Mouse (Mus musculus) embryonic facial prominence, embryonic 12.5 days (tissue): ENCODE results near the gene Fam83b. TPM values are rescaled to one million over a fixed set of nuclear protein-coding genes. Genes with fewer than 3 reads are reported as not detected.

Source experiments
- ATAC-seq: fragments of 200-750 bp; cut with Nextera tagmentation; 2 replicates; pipeline ENCODE4 v1.8.0; 2017; ENCODE audit not compliant: insufficient number of reproducible peaks, insufficient read depth, low FRiP score, low TSS enrichment
- H3K27ac ChIP-seq: fragments of 300-500 bp; sonication (generic); 2 replicates; pipeline ENCODE4 v1.5.1; 2016; ENCODE audit warnings: mild to moderate bottlenecking
- H3K27me3 ChIP-seq: fragments of 300-500 bp; sonication (generic); 2 replicates; pipeline ENCODE4 v1.6.1; 2016; ENCODE audit warnings: mild to moderate bottlenecking, moderate library complexity
- H3K36me3 ChIP-seq: fragments of 300-500 bp; sonication (generic); 2 replicates; pipeline ENCODE4 v1.6.1; 2016; ENCODE audit warnings: mild to moderate bottlenecking
- H3K4me1 ChIP-seq: fragments of 300-500 bp; sonication (generic); 2 replicates; pipeline ENCODE4 v1.6.1; 2016
- H3K4me2 ChIP-seq: fragments of 300-500 bp; sonication (generic); replicated peaks from 2 replicates; pipeline ENCODE4 v1.6.1; 2016; ENCODE audit warnings: mild to moderate bottlenecking, moderate library complexity
- H3K4me3 ChIP-seq: fragments of 300-500 bp; sonication (generic); 2 replicates; pipeline ENCODE4 v1.5.1; 2016; ENCODE audit warnings: mild to moderate bottlenecking
- H3K9ac ChIP-seq: fragments of 300-500 bp; sonication (generic); 2 replicates; pipeline ENCODE4 v1.6.1; 2016; ENCODE audit warnings: mild to moderate bottlenecking, moderate library complexity
- H3K9me3 ChIP-seq: fragments of 300-500 bp; sonication (generic); 2 replicates; pipeline ENCODE4 v1.6.1; 2016; ENCODE audit warnings: mild to moderate bottlenecking, moderate library complexity
- WGBS: fragments of 180-500 bp; shearing (Covaris S2); methylation state at CpG from one replicate; pipeline ENCODE4 v1.1.7; 2016; 5-methylcytosine and 5-hydroxymethylcytosine counted together
- polyA plus RNA-seq: library from polyadenylated mRNA; unstranded; fragments of >200 nt; fragmentation: Nextera tagmentation; extraction: Ambion mirVana; gene quantifications from 2 replicates; pipeline ENCODE4 v1.2.1, GENCODE M21; 2016

Fam83b gene
- polyA plus RNA-seq, 1 experiment from 2014 or later = 1.5 TPM

- no peaks in the 10 kb centered on the region for H3K36me3 ChIP-seq
- WGBS = 86% methylated on average over 2 of the region's 2 CpGs
- no peak overlapping the region for H3K4me2 ChIP-seq
- no peak overlapping the region for H3K27ac ChIP-seq
- H3K27me3 ChIP-seq = no peaks in the 10 kb centered on the region
- H3K4me1 ChIP-seq = no peaks in the 10 kb centered on the region
- H3K9me3 ChIP-seq = no peaks in the 10 kb centered on the region
- ATAC-seq = no peak
- H3K9ac ChIP-seq = no peak overlapping the region
- H3K4me3 ChIP-seq = no peak overlapping the region
Observed at GRCm38 (mm10) chr9:76559240-76559639, 7.7 kb downstream of the Fam83b start.

DNA sequence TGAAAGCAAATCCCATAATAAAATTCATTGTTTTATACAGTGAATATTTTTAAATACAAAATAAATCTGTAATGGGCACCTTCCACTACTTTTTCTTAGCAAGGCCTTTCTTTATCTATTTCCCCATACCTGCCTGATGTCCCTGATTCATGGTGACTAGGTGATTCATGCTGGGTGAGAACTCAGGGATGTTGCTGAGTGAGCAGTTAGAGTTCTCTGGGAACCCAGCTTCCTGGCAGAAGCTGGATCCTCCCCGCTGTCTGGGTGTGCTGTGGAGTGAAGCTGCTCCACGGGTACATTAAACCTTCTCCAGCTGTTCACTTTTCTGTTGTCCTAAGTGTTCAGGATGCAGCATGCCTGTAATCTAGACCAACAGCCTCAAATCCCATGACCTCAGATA, 13.2 kb downstream of the Fam83b start:
- H3K4me2 ChIP-seq = no peak overlapping the region
- ATAC-seq = no peak
- H3K4me3 ChIP-seq = no peak overlapping the region
- no peak overlapping the region for H3K9ac ChIP-seq
- H3K27me3 ChIP-seq = no peaks in the 10 kb centered on the region
- H3K9me3 ChIP-seq = no peaks in the 10 kb centered on the region
- H3K27ac ChIP-seq = no peak overlapping the region
- 42% methylated on average over 2 of the region's 2 CpGs for WGBS
- H3K36me3 ChIP-seq = no peaks in the 10 kb centered on the region
- H3K4me1 ChIP-seq = no peaks in the 10 kb centered on the region

DNA sequence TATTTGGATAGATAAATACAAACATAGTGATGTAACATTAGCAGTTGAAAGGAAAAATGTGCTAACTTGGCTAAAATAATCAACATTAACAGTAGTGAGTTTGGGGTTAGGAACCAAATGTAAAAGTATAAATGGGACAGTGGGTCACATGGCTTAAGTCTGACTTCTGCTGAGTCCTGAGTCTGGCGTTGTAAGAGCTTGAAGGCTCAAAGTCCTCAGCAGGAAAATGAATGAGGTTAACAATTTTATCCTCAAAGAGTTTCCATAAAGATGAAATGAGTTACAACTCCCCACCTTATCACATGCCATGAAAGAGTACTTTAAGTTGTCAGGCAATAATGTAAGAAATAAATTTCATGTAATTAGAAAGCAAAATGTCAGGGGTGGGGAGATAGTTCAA, 13.8 kb downstream of the Fam83b start:
- Histone ChIP-seq H3K4me2 (no peak overlapping the region), H3K27me3 (no peaks in the 10 kb centered on the region), H3K4me3 (no peak overlapping the region), H3K9me3 (no peaks in the 10 kb centered on the region), H3K27ac (no peak overlapping the region), H3K9ac (no peak overlapping the region), H3K4me1 (no peaks in the 10 kb centered on the region), H3K36me3 (no peaks in the 10 kb centered on the region)
- no peak for ATAC-seq
- 84% methylated on average over 1 of the region's 1 CpGs for WGBS

GRCm38 (mm10) chr9:76546714-76547113, 20.2 kb downstream of the Fam83b start:
- no peaks in the 10 kb centered on the region for H3K27me3 ChIP-seq
- no peaks in the 10 kb centered on the region for H3K4me1 ChIP-seq
- no peak overlapping the region for H3K27ac ChIP-seq
- no peaks in the 10 kb centered on the region for H3K9me3 ChIP-seq
- no peak overlapping the region for H3K4me3 ChIP-seq
- no peak for ATAC-seq
- WGBS = 43% methylated on average over 3 of the region's 3 CpGs
- no peak overlapping the region for H3K4me2 ChIP-seq
- no peak overlapping the region for H3K9ac ChIP-seq
- no peaks in the 10 kb centered on the region for H3K36me3 ChIP-seq

GRCm38 (mm10) chr9:76540684-76541083, 26.2 kb downstream of the Fam83b start:
- Histone ChIP-seq H3K4me3 (no peak overlapping the region), H3K9me3 (no peaks in the 10 kb centered on the region), H3K9ac (no peak overlapping the region), H3K27ac (no peak overlapping the region), H3K36me3 (no peaks in the 10 kb centered on the region), H3K27me3 (no peaks in the 10 kb centered on the region), H3K4me1 (no peaks in the 10 kb centered on the region), H3K4me2 (no peak overlapping the region)
- 78% methylated on average over 4 of the region's 4 CpGs for WGBS
- ATAC-seq = no peak

DNA sequence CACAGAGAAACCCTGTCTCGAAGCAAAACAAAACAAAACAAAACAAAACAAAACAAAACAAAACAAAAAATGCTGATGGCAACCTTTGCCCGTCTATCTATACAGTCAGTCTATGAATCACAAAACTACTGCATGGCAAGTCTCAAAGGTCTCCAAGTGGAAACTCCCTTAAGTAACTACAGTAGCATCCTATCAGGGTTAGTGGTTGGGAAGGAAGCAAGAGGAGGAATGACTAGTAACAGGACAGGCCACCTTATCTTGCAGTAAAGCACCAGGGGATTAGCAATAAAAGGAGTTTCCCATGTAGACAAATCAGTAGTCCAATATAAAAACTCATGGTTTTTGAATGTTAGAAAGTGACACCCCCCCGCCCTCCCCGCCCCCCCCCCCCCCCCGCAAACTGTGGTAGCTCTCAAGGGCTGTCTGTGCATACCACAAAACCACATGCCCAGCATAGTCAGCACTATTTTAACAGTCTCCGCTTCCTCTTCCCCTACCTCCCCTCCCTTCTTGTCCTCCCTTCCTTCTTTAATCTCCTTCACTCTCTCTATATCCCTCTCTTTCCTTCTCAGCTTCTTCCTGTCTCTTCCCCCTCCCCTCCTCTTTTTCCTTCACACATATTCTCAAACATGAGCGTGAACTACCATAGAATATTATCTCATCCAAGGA, 26.8 kb downstream of the Fam83b start:
- Histone ChIP-seq H3K4me3 (no peak overlapping the region), H3K36me3 (no peaks in the 10 kb centered on the region), H3K9me3 (no peaks in the 10 kb centered on the region), H3K4me1 (no peaks in the 10 kb centered on the region), H3K27me3 (no peaks in the 10 kb centered on the region), H3K4me2 (no peak overlapping the region), H3K27ac (no peak overlapping the region), H3K9ac (no peak overlapping the region)
- WGBS = 86% methylated on average over 3 of the region's 7 CpGs
- no peak for ATAC-seq

DNA sequence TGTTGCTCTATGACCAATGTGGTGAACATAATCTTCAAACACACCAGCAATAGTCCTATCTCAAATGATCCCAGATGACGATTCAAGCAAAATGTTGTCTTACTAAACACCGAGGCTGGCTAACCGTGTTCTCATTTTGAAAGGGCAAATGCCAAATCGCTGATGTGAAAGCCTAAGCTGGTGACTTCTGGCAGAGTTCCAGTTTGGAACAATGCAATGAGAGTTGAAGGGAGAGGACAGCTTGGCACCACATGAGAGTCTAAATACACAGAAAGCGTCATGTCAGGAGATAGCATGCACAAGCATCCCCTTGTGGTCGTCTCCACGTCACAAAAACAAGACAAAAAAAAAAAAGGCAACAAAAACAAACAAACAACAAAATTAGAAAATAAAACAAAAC, 27.6 kb downstream of the Fam83b start:
- Histone ChIP-seq H3K9ac (no peak overlapping the region), H3K4me1 (no peaks in the 10 kb centered on the region), H3K36me3 (no peaks in the 10 kb centered on the region), H3K4me2 (no peak overlapping the region), H3K4me3 (no peak overlapping the region), H3K9me3 (no peaks in the 10 kb centered on the region), H3K27ac (no peak overlapping the region), H3K27me3 (no peaks in the 10 kb centered on the region)
- WGBS = 81% methylated on average over 7 of the region's 7 CpGs
- no peak for ATAC-seq

GRCm38 (mm10) chr9:76536032-76536431, 30.9 kb downstream of the Fam83b start:
- WGBS = 66% methylated on average over 9 of the region's 9 CpGs
- no peaks in the 10 kb centered on the region for H3K9me3 ChIP-seq

DNA sequence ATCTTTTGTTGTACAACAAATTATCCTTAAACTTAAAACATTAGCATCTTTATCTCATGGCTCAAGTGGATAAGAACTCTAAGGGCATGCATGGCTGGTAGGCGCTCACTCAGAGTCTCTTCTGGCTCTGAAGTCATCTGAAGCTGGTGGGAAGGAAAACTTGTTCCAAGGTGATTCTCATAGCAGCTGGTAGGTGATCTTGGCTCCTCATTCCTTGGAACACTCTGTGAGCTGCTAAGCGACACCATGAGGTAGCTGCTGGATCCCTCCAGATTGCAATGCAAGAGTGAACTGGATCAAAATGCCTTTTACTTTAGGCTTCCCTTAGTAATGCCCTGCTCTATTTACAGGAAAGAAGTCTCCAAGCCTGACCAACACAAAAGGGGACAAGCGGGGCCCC, 34.5 kb downstream of the Fam83b start:
- H3K9me3 ChIP-seq = no peaks in the 10 kb centered on the region
- H3K4me3 ChIP-seq = no peak overlapping the region
- H3K27ac ChIP-seq = no peak overlapping the region
- H3K36me3 ChIP-seq = no peaks in the 10 kb centered on the region
- no peak for ATAC-seq
- no peak overlapping the region for H3K4me2 ChIP-seq
- 85% methylated on average over 3 of the region's 3 CpGs for WGBS
- H3K9ac ChIP-seq = no peak overlapping the region
- H3K27me3 ChIP-seq = no peaks in the 10 kb centered on the region
- H3K4me1 ChIP-seq = no peaks in the 10 kb centered on the region

More at GRCm38 (mm10) chr9:76536032-76536431, 30.9 kb downstream of the Fam83b start:
- no peak for ATAC-seq
- Histone ChIP-seq H3K4me2 (no peak overlapping the region), H3K4me3 (no peak overlapping the region), H3K27ac (no peak overlapping the region), H3K4me1 (no peaks in the 10 kb centered on the region), H3K36me3 (no peaks in the 10 kb centered on the region), H3K9ac (no peak overlapping the region), H3K27me3 (no peaks in the 10 kb centered on the region)

- 79% methylated on average over 4 of the region's 4 CpGs for WGBS
- Histone ChIP-seq H3K4me1 (no peaks in the 10 kb centered on the region), H3K36me3 (no peaks in the 10 kb centered on the region)
Observed at GRCm38 (mm10) chr9:76531368-76531767, 35.5 kb downstream of the Fam83b start.

GRCm38 (mm10) chr9:76525592-76525991, 41.3 kb downstream of the Fam83b start:
- H3K9ac ChIP-seq = no peak overlapping the region
- ATAC-seq = no peak
- H3K27ac ChIP-seq = no peak overlapping the region
- H3K36me3 ChIP-seq = no peaks in the 10 kb centered on the region
- no peaks in the 10 kb centered on the region for H3K27me3 ChIP-seq
- no peak overlapping the region for H3K4me3 ChIP-seq
- no peaks in the 10 kb centered on the region for H3K9me3 ChIP-seq
- H3K4me2 ChIP-seq = no peak overlapping the region
- H3K4me1 ChIP-seq = no peaks in the 10 kb centered on the region

More at GRCm38 (mm10) chr9:76531368-76531767, 35.5 kb downstream of the Fam83b start:
- Histone ChIP-seq H3K27me3 (no peaks in the 10 kb centered on the region), H3K4me2 (no peak overlapping the region), H3K27ac (no peak overlapping the region), H3K9me3 (no peaks in the 10 kb centered on the region), H3K4me3 (no peak overlapping the region), H3K9ac (no peak overlapping the region)
- no peak for ATAC-seq

- H3K27ac ChIP-seq = no peak overlapping the region
- H3K9ac ChIP-seq = no peak overlapping the region
- H3K4me2 ChIP-seq = no peak overlapping the region
- H3K4me1 ChIP-seq = no peaks in the 10 kb centered on the region
- ATAC-seq = no peak
- H3K36me3 ChIP-seq = no peaks in the 10 kb centered on the region
- no peaks in the 10 kb centered on the region for H3K9me3 ChIP-seq
- H3K27me3 ChIP-seq = no peaks in the 10 kb centered on the region
- H3K4me3 ChIP-seq = no peak overlapping the region
Observed at GRCm38 (mm10) chr9:76523075-76523474, 43.8 kb downstream of the Fam83b start.

GRCm38 (mm10) chr9:76521640-76522039, 45.3 kb downstream of the Fam83b start:
- Histone ChIP-seq H3K4me3 (no peak overlapping the region), H3K36me3 (no peaks in the 10 kb centered on the region), H3K9me3 (no peaks in the 10 kb centered on the region), H3K9ac (no peak overlapping the region), H3K27me3 (no peaks in the 10 kb centered on the region), H3K4me1 (no peaks in the 10 kb centered on the region), H3K27ac (no peak overlapping the region), H3K4me2 (no peak overlapping the region)
- WGBS = 81% methylated on average over 3 of the region's 3 CpGs
- no peak for ATAC-seq
